Mouse (Mus musculus) T-cell, adult 66 days (primary cell): ENCODE results near the gene Apbb1. TPM values are rescaled to one million over a fixed set of nuclear protein-coding genes. Genes with fewer than 3 reads are reported as not detected.

Experiments
- total RNA-seq, 2 experiments: library from RNA; stranded (reverse); gene quantifications; 3 replicates in 1 of 2; 4 replicates in 1 of 2; pipeline ENCODE4 v1.2.4; 2023

Gene Apbb1
- total RNA-seq = 1 to 10 TPM; 1.8 to 3.5 TPM

GRCm38 (mm10) chr7:105581094-105581703, at the start of gene Apbb1:
Gene Apbb1, minus strand, starts transcription at chr7:105581653.

GRCm38 (mm10) chr7:105554212-105554942, 27.1 kb downstream of the Apbb1 start, which contains the start of gene Smpd1:
Gene Smpd1, plus strand, starts transcription at chr7:105554360.

Other genes starting within 250 kb of the Apbb1 start
- not detected for gene Olfr690, start 247.5 kb downstream of the Apbb1 start, total RNA-seq
- gene Olfr691, start 239.4 kb downstream of the Apbb1 start, total RNA-seq = not detected
- gene Olfr692, start 213.4 kb downstream of the Apbb1 start, total RNA-seq = not detected
- not detected for gene Gm5901, start 206.6 kb downstream of the Apbb1 start, total RNA-seq
- 10 to 100 TPM; 59.4 TPM for gene Fam160a2, start 181.6 kb downstream of the Apbb1 start, total RNA-seq
- gene Cnga4, start 177.1 kb downstream of the Apbb1 start, total RNA-seq = not detected
- gene Cckbr, start 155.9 kb downstream of the Apbb1 start, total RNA-seq = not detected
- not detected for gene Cavin3, start 99.4 kb downstream of the Apbb1 start, total RNA-seq
- 10 to 100 TPM; 26.7 to 29.7 TPM for gene Smpd1, start 27.3 kb downstream of the Apbb1 start, total RNA-seq
- under 1 TPM in 1 of 2 experiments, not detected in 1; 0.68 TPM for gene Hpx, start 18.5 kb upstream of the Apbb1 start, total RNA-seq
- 10 to 100 TPM; 18.9 to 26.6 TPM for gene Trim3, start 51.9 kb upstream of the Apbb1 start, total RNA-seq
- 10 to 100 TPM; 59.1 to 76.5 TPM for gene Timm10b, start 58.4 kb upstream of the Apbb1 start, total RNA-seq
- 10 to 100 TPM; 28.0 to 31.3 TPM for gene Arfip2, start 58.8 kb upstream of the Apbb1 start, total RNA-seq
- 10 to 100 TPM; 10.9 to 13.8 TPM for gene Gm45799, start 58.9 kb upstream of the Apbb1 start, total RNA-seq
- 1 to 10 TPM; 3.6 to 4.8 TPM for gene Dnhd1, start 69.2 kb upstream of the Apbb1 start, total RNA-seq
- 100 to 1,000 TPM in 1 of 2 experiments, 10 to 100 TPM in 1; 99.7 to 101 TPM for gene Ilk, start 154.9 kb upstream of the Apbb1 start, total RNA-seq
- 10 to 100 TPM; 22.6 to 24.7 TPM for gene Rrp8, start 155.7 kb upstream of the Apbb1 start, total RNA-seq
- gene Taf10, start 162.7 kb upstream of the Apbb1 start, total RNA-seq = 100 to 1,000 TPM; 212 to 221 TPM
- 10 to 100 TPM; 46.4 to 53.8 TPM for gene Tpp1, start 170.6 kb upstream of the Apbb1 start, total RNA-seq
- gene Dchs1, start 206.0 kb upstream of the Apbb1 start, total RNA-seq = under 1 TPM in 1 of 2 experiments, not detected in 1; 0.20 TPM
- 10 to 100 TPM; 39.7 to 55.9 TPM for gene Mrpl17, start 229.4 kb upstream of the Apbb1 start, total RNA-seq